ENCODE assay signal across 20 mouse cellular contexts in the genomic region with DNA sequence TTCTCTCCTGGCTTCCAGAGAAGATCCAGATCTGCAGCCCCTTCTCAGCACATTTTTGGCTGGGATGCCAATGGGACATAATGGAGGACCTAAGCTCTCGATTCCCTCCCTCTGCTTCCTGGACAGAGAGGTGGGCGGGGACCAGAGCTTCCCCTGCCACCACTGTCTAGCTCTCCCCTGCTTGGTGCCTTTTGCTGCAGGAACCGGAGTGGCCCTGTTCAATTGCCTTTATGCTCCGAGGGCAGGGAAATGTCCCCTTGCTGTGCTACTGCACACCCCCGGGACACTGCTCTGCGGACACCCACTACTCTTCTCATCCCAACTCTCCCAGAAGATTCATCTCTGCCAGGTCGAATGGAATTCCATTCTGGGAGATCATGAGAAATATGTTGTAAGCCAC. TPM values are rescaled to one million over a fixed set of nuclear protein-coding genes. Genes with fewer than 3 reads are reported as not detected.
DNase-seq lines count a peak whose midpoint lies in the region; ATAC-seq lines count a peak whose summit lies in the region.
"Had no signal": no experiment of that assay in that cellular context is flagged by ENCODE, and none has a peak within 500 bp of the region (broad histone marks: within the 10 kb centered on the region; RNA-seq: fewer than 3 reads in every experiment).

No protein-coding gene starts in this region.

- no peak overlapping the region for H3K4me3 ChIP-seq in heart, embryonic 15.5 days
- no peak overlapping the region for H3K4me3 ChIP-seq in midbrain, embryonic 12.5 days
- H3K4me3 ChIP-seq: myocyte had no signal

- H3K4me2 ChIP-seq in heart, embryonic 15.5 days = no peak overlapping the region
- no peak overlapping the region for H3K4me2 ChIP-seq in midbrain, embryonic 12.5 days (replicated peaks)

- no peak overlapping the region for H3K9ac ChIP-seq in heart, embryonic 15.5 days
- peak overlapping the region; percentile 3; the same call in 1 of the 2 replicates for H3K9ac ChIP-seq in midbrain, embryonic 12.5 days (replicated peaks)
- H3K9ac ChIP-seq: liver, embryonic 14.5 days had no signal

- H3K9me3 ChIP-seq in heart, embryonic 15.5 days (replicated peaks) = no peaks in the 10 kb centered on the region
- H3K9me3 ChIP-seq in midbrain, embryonic 12.5 days = no peaks in the 10 kb centered on the region

- H3K36me3 ChIP-seq in heart, embryonic 15.5 days = peaks cover 64% of the 10 kb centered on the region
- peaks cover 73% of the 10 kb centered on the region for H3K36me3 ChIP-seq in midbrain, embryonic 12.5 days

- peaks cover 47% of the 10 kb centered on the region for H3K4me1 ChIP-seq in heart, embryonic 15.5 days (replicated peaks)
- H3K4me1 ChIP-seq in midbrain, embryonic 12.5 days = peaks cover 66% of the 10 kb centered on the region

- H3K27me3 ChIP-seq in heart, embryonic 15.5 days = no peaks in the 10 kb centered on the region
- H3K27me3 ChIP-seq in midbrain, embryonic 12.5 days = no peaks in the 10 kb centered on the region

- ATAC-seq in heart, embryonic 15.5 days (replicated peaks; ENCODE audit: insufficient number of reproducible peaks, insufficient read depth, low FRiP score, low read depth) = no peak
- no peak for ATAC-seq in midbrain, embryonic 12.5 days (ENCODE audit: low FRiP score, low read depth)

- peak overlapping the region; percentile 68 for H3K27ac ChIP-seq in heart, embryonic 15.5 days
- H3K27ac ChIP-seq in midbrain, embryonic 12.5 days (replicated peaks) = peak overlapping the region; percentile 90
- H3K27ac ChIP-seq: liver, embryonic 14.5 days; macrophage had no signal

- DNase-seq in heart, postnatal 14 days = no peak
- peak; percentile 15 for DNase-seq in thymus, postnatal 4 days
- DNase-seq in thymus, postnatal 14 days = no peak
- DNase-seq in natural killer cell, adult 2 months (ENCODE audit: low spot score in 2 of 2) = no peak
- DNase-seq in urinary bladder, postnatal 4 days (ENCODE audit: low spot score in 2 of 2) = no peak
- DNase-seq in right cerebral cortex, postnatal 4 days = no peak
- DNase-seq: adrenal gland, postnatal 36 days; cerebellum, adult 11 months; kidney, adult 9 months; layer of hippocampus, adult 9-11 months had no signal

- 49% methylated on average over 7 of the region's 7 CpGs for WGBS in heart, embryonic 15.5 days
- 67% methylated on average over 7 of the region's 7 CpGs for WGBS in midbrain, embryonic 12.5 days

- intact Hi-C loops in heart, postnatal 14 days (cut with DNase I) = no loop called here

RNA-seq across cellular contexts. Expression of gene Tmem253, which starts 10.3 kb away (rescaled TPM):
- polyA plus RNA-seq in heart, embryonic 15.5 days (2015; fragmentation: Nextera tagmentation; extraction: Ambion mirVana) = 0.60 and 0.68 TPM in 2 replicates
- 1 to 10 TPM; 1.5 to 1.9 TPM for total RNA-seq in heart, postnatal 14 days (2021)
- polyA plus RNA-seq in midbrain, embryonic 12.5 days (2016; fragmentation: Nextera tagmentation; extraction: Ambion mirVana) = 1.0 and 2.1 TPM in 2 replicates
- total RNA-seq: common myeloid progenitor, adult 5-6 weeks had no signal

RNA-seq across cellular contexts. Expression of gene Zfp219, which starts 15.4 kb away (rescaled TPM):
- polyA plus RNA-seq in heart, embryonic 15.5 days (2015; fragmentation: Nextera tagmentation; extraction: Ambion mirVana) = 18.1 and 23.6 TPM in 2 replicates
- 10 to 100 TPM; 32.0 to 33.6 TPM for total RNA-seq in heart, postnatal 14 days (2021)
- 111 and 112 TPM in 2 replicates for polyA plus RNA-seq in midbrain, embryonic 12.5 days (2016; fragmentation: Nextera tagmentation; extraction: Ambion mirVana)

RNA-seq across cellular contexts. Expression of gene Arhgef40, which starts 20.6 kb away (rescaled TPM):
- polyA plus RNA-seq in heart, embryonic 15.5 days (2015; fragmentation: Nextera tagmentation; extraction: Ambion mirVana) = 51.8 and 69.2 TPM in 2 replicates
- 10 to 100 TPM; 39.7 to 47.1 TPM for total RNA-seq in heart, postnatal 14 days (2021)
- 116 and 122 TPM in 2 replicates for polyA plus RNA-seq in midbrain, embryonic 12.5 days (2016; fragmentation: Nextera tagmentation; extraction: Ambion mirVana)

RNA-seq across cellular contexts. Expression of gene Olfr221, which starts 37.1 kb away (rescaled TPM):
- not detected in 2 replicates for polyA plus RNA-seq in heart, embryonic 15.5 days (2015; fragmentation: Nextera tagmentation; extraction: Ambion mirVana)
- not detected for total RNA-seq in heart, postnatal 14 days (2021)
- not detected in 2 replicates for polyA plus RNA-seq in midbrain, embryonic 12.5 days (2016; fragmentation: Nextera tagmentation; extraction: Ambion mirVana)
- total RNA-seq: adrenal gland, postnatal 36 days; common myeloid progenitor, adult 5-6 weeks; left cerebral cortex, postnatal 25 days; MEL had no signal
- polyA plus RNA-seq: embryonic facial prominence, embryonic 14.5 days; heart, postnatal 0 days; liver, embryonic 14.5 days; macrophage; myocyte had no signal
